Mouse (Mus musculus): ENCODE measurements around the gene Mapk8ip1. TPM values are rescaled to one million over a fixed set of nuclear protein-coding genes. Genes with fewer than 3 reads are reported as not detected.

The Mapk8ip1 gene
- total RNA-seq, 2 experiments from 2014 or later, result 392 to 397 TPM

- intact Hi-C loops (cut with DNase I), result no loop called here
- no peak for DNase-seq (ENCODE audit: low spot score in 2 of 2)
Measured at GRCm38 (mm10) chr2:92381161-92381560, 19.9 kb downstream of the Mapk8ip1 start.

GRCm38 (mm10) chr2:92380495-92381050, 20.5 kb downstream of the Mapk8ip1 start:
- no peak for DNase-seq (ENCODE audit: low spot score in 2 of 2)
- intact Hi-C loops (cut with DNase I), result no loop called here

DNA sequence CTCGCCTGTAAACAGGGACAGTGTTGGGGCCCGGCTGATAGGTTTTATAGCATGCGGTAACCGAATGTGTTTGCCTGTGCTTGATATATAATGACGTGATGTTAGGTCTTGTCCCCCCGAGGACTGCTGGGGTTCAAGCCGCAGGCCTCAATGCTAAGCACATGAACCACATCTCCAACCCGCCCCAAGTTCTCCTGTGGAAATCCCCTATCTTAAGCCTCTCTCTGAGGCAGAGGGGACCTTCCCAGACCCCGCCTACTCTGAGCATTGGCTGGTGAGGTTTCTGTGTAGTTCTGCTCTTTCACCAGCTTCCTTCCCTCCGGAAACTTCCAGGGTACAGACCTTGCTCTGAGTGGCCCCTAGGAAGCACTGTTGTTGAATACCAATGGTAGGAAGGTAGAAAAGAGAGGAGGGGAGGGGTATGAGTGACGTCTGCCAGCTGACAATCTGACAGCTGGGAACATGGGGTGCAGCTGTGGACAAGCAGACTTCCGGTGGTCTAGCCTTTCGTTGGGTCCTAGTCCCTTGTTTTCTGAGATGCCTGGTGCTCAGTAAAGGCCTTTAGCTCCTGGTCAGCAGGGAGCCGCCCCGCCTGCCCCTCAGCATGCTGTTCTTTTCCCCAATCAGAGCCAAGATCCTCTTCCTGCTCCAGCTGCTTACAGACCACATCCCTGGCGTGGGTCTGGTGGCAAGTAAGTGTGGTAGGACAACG, 21.1 kb downstream of the Mapk8ip1 start:
- no peak for DNase-seq (ENCODE audit: low spot score in 2 of 2)
- intact Hi-C loops (cut with DNase I), result loop anchor here (10.0 kb wide), 1 partner anchor 395 kb away; no protein-coding TSS in a partner anchor

DNA sequence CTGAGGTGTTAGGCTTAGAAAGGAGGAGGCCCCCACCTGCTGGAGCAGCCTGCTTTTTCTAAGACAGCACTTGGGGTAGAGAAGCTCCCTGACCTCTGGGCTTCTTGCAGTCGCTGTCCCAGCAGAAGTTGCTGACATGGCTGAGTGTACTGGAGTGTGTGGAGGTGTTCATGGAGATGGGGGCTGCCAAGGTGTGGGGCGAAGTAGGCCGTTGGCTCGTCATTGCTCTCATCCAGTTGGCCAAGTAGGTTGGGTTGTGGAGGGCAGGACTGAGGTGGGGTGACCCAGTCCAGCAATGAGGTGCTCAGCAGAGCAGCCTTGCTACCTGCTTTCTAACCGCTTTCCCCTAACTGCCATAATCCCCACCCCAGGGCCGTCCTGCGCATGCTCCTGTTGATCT, 23.7 kb downstream of the Mapk8ip1 start:
- no peak for DNase-seq (ENCODE audit: low spot score in 2 of 2)
- intact Hi-C loops (cut with DNase I), result loop anchor here (10.0 kb wide), 1 partner anchor 393 kb away; no protein-coding TSS in a partner anchor

- intact Hi-C loops (cut with DNase I), result loop anchor here (10.0 kb wide), 1 partner anchor 391 kb away; no protein-coding TSS in a partner anchor
- DNase-seq (ENCODE audit: low spot score in 2 of 2), result no peak
Measured at GRCm38 (mm10) chr2:92376300-92376699, 24.8 kb downstream of the Mapk8ip1 start.

DNA sequence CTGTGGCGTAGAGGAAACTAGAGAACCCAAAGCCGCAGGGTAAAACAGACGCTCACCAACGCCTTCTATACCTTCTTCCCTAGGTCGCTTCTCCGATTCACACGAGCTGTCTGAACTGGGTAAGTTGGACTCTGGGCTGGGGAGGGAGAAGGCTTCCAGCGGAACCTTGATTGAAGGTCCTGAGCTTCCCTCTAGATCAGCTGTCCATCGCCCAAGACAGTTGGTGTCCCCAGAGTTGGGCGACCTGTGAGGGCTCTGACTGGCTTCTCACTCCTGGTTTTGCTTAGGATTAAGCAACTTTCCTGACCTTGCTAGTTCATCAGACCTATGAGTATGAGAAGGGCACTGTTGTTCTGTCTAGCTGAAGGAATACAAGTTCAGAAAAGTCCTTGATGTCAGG, 25.3 kb downstream of the Mapk8ip1 start:
- intact Hi-C loops (cut with DNase I), result loop anchor here (10.0 kb wide), 1 partner anchor 391 kb away; no protein-coding TSS in a partner anchor

DNA sequence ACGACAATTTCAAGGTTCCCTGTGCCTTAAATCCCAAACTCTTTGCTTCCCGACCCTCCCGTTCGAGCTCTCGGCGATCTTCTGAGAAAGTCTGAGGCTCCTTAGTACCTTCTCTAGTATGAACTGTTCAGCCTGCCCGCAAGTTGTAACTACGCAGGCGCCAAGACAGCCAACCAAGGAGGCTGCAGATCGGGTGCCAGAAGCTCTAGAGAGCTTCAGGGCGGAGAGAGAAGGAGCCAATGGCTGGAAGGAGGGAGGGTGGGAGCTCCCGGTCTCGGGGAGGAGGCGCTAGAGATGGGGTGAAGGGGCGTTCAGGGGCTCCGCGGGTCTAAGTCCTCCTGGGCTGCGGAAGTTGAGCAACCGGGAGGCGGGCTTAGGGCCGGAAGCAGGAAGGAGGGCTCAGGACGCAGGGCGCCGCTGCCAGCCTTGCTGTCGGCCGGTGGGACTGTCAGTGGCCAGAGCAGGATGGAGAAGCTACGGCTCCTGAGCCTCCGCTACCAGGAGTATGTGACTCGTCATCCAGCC, 25.9 kb downstream of the Mapk8ip1 start:
- intact Hi-C loops (cut with DNase I), result loop anchor here (10.0 kb wide), 1 partner anchor 390 kb away; no protein-coding TSS in a partner anchor
- peak; percentile 94 to 98 for DNase-seq (ENCODE audit: low spot score in 2 of 2)

More for the DNA sequence above, 25.3 kb downstream of the Mapk8ip1 start:
- DNase-seq (ENCODE audit: low spot score in 2 of 2), result no peak

DNA sequence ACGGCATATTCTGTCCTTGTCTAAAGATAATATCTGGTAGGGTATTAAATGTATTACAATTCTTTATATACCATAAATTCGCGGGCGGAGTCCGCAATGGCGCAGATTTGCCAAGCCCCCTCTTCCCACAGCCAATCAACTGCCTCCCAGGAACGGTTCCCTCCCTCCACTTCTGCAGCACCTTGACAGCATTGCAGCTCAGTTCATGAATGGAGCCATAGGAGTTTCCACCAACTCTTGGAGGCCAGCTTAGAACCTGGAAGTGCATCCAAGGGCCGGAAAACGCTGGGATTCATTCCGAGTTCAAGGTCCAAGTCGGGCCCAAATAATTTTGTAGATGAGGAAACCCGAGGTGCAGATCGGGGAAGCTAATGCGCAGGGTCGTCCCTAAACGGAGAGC, 26.5 kb downstream of the Mapk8ip1 start, which contains the start of the genes Pex16 and Large2:
TSS of gene Pex16 (plus strand) at position 163 of the 400 bp plus-strand sequence.
TSS of gene Large2 (minus strand) at position 356 of the 400 bp plus-strand sequence.
- peak; percentile 62 to 65 for DNase-seq (ENCODE audit: low spot score in 2 of 2)
- intact Hi-C loops (cut with DNase I), result loop anchor here (10.0 kb wide), 1 partner anchor 390 kb away; no protein-coding TSS in a partner anchor

DNA sequence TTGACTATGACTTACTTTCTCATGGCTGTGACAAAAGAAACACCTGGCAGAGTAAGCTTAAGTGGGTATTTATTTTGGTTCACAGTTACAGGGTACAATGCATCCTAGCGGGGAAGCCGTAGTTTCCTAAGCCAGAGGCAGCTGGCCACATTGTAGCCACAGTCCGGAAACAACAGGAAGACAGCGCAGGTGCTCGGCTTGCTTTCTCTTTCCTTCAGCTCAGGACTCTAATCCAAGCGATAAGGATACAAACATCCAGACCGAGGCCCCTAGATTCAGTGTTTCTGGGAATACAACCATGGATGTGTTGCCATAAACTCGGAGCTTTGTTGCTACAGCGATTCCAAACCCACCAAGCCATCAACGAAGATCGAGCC, 27.6 kb downstream of the Mapk8ip1 start:
- intact Hi-C loops (cut with DNase I), result loop anchor here (10.0 kb wide), 1 partner anchor 389 kb away; no protein-coding TSS in a partner anchor
- DNase-seq (ENCODE audit: low spot score in 2 of 2), result no peak

DNA sequence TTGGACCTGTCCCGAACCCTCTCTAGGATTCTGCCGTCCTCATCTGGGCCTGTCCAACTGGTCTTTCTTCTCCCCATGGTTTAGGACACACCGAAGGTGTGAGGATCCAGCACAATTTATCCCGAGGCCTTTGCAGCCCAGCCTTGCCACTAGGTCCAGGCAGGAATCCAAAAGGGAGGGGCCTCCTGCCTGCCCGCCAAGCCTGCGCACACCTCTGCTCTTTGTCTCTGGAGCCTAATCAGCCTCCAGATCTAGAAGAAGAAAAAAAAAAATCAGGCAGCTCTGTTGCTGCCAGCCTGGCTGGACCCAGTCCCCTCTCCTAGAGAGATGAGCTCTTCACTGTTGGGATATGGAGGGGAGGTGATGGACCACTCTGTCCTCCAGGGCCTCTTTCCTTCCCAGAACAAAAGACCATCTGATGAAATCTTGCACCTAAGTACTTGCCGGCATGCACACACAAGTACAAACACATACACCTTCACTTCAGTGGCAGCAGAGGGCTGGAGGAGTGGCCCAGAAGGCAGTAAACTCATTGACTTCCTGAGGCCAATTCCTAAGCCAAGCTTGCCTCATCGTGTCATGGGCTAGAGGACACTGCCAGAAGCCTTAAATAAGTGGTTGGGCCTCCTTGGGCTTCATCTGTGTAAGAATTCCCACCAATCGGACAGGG, 28.2 kb downstream of the Mapk8ip1 start:
- DNase-seq (ENCODE audit: low spot score in 2 of 2), result no peak
- intact Hi-C loops (cut with DNase I), result loop anchor here (10.0 kb wide), 1 partner anchor 388 kb away; no protein-coding TSS in a partner anchor

- intact Hi-C loops (cut with DNase I), result loop anchor here (10.0 kb wide), 1 partner anchor 387 kb away; no protein-coding TSS in a partner anchor
- no peak for DNase-seq (ENCODE audit: low spot score in 2 of 2)
Measured at GRCm38 (mm10) chr2:92371971-92372690, 28.9 kb downstream of the Mapk8ip1 start.

DNA sequence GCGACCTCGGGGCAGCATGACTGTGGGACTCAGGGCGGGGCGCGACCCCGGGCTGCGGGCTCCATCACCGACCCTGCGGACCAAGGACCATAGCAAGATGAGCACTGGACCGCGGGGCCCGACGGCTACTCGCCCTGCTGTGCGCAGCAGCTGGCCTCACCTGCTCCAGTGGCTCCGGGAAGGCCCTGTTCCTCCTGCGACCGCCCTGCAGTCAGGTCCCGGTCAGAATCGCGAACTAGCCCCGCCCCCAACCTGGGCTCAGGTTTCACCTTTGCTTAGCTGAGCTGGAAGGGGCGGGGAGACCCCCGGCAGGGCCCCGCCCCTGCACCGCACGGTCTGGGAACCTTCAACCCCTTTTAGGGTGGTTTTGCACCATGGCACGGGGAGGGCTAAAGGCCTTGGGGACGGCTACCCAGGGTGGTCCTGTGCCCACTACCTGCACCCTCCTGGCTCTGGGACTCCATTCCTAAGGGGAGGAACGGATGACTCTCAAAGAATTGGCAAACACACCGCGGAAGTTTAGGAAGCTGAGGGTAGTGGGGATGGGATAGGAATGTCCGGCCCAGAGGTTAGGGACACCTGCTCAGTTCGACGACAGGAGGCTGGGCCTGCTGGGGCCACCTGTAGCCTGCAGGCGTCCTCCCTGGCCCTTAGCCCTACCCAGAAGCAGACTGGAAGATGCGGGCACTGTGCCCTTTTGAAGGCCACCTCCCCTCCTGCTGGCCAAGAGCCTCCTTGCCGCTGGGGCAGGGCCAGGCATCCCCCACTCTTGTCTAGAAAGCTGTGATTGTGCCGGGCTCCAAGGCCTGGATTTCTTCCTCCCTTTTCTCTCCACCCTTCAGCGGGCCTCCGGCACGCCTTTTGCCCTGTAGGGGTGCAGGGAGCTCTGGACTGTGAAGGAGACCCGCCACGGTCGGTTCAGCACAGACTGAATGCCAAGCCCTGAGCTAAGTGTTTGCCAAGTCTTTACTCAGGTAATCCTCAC, 29.9 kb downstream of the Mapk8ip1 start:
- DNase-seq (ENCODE audit: low spot score in 2 of 2), result no peak
- intact Hi-C loops (cut with DNase I), result loop anchor here (10.0 kb wide), 1 partner anchor 386 kb away; no protein-coding TSS in a partner anchor

DNA sequence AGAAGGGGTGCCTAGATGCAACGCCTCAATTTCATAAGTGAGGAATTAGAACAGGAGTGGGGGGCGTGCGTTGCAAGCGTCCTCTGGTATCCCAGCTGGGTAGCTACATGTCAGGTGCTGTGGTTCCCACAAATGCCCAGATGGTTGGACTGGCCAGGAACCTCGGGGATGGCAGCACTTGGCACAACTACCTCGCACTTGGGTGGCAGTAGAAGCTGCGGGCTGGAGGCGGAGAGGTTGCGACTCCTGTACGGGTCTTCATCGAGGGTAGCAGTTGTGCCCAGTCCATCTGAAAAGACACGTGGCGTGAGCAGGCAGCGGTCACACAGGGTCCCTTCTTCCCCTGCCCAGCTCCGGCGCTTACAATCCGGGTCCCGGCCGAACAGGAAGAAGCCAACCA, 30.7 kb downstream of the Mapk8ip1 start:
- intact Hi-C loops (cut with DNase I), result loop anchor here (10.0 kb wide), 1 partner anchor 386 kb away; no protein-coding TSS in a partner anchor
- DNase-seq (ENCODE audit: low spot score in 2 of 2), result no peak

DNA sequence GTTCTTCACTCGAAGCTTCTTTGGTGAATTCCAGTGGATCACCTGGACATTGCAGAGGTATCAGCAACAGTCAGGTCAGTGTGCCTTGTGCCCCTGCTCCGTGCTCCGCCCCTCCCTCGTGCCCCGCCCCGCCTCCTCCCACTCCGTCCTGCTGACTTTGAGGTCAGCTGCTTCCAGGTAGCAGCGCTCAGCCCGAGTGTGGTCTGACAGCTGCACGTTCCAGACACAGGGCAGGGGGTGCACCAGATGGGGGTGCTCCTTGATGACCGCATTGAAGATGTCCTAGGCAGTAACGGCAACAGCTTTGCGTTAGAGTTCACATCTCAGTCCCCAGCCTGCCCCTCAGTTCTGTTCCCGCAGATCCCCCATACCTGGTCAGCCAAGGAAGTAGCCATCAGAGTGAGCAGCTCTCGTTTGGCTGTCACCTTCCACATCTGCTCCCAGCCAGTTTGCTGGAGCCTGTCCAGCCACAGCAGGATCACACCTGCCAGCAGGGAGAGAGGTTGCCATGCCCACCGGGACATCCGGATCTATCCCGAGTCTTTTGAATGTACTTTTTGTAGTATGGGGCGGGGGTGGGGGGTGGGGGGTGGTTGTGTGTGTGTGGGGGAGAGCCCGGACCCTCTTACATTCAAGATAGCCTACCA, 33.6 kb downstream of the Mapk8ip1 start:
- no peak for DNase-seq (ENCODE audit: low spot score in 2 of 2)
- intact Hi-C loops (cut with DNase I), result no loop called here

DNA sequence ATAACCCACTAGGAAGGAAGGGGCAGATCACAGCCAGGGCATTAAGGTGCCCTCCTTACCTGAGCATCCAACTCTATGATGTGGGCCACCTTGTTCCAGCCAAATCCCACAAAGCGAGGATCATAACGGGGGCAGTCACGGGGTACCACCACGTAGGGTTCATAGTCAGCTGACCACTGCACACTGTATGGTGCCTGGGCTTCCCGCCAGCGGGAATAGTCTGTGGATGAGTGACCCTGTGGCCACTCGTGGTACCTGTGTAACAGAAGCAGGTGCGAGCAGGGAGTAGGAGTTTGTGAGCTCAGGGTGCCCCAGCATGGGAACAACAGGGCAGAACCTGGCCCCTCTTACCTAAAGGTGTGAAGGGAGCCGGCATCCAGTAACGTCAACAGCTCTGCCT, 35.5 kb downstream of the Mapk8ip1 start:
- DNase-seq (ENCODE audit: low spot score in 2 of 2), result no peak
- intact Hi-C loops (cut with DNase I), result no loop called here

DNA sequence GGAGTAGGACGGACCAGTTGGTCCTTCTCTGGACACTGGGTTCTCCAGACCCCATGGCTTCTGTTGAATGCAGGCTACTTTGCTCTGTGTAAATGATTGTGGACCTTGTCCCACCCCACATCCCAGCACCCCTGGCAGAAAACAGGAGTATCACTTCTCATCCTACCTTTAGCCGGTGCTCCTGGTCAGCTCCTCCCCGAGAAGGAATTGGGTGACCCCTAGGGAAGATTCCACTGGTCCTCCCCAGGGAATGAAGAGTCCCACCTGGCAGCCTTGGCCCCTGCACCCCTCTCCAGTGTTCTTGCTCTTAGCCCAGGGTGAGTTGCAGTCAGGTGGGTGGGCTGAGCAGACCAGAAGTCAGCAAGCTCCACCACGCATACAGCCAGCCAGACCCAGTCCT, 37.0 kb downstream of the Mapk8ip1 start:
- no peak for DNase-seq (ENCODE audit: low spot score in 2 of 2)
- intact Hi-C loops (cut with DNase I), result no loop called here

DNA sequence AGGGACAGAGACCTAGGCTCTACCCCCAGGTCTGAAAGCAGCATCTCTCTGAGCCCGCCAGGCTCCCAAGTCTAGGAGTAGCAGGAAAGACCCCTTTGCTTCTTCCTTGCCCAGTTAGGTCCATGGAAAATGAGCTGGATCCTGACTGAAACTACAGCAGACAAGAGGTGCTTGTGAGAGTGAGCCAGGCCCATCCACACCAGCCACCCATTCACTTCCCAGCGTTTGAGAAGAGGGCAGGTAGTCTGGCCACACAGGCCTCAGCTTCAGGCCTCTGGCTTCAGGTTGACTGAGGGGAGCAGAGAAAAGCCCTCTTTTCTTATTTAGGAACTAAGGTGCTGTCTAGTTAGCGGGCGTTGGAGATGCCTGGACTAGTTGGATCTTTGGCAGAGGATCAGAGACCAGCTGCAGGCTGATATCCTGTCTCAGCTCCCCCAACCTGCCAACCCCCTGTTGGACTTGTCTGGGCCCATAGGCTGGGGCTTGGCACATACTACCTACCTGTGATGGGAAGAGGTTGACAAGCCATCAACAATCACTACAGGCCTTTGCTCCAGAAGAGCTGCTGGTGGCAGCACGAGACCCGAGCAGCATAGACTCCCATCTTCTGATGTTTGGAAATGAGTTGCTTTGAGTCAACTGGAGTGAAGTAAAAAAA, 38.4 kb downstream of the Mapk8ip1 start:
- no peak for DNase-seq (ENCODE audit: low spot score in 2 of 2)
- intact Hi-C loops (cut with DNase I), result no loop called here
